Mouse (Mus musculus) macrophage (primary cell): ENCODE measurements at regions not wholly inside any gene's neighbourhood (a gene's known extent, or its start where the extent isn't known, plus 50 kb on each side); places are given as distances from the start of the nearest gene placed in this dataset.

Experiments
- H3K27ac ChIP-seq: fragments of 350-480 bp; formaldehyde crosslinking; 2 replicates; pipeline ENCODE4 v1.9.0; 2021
- H3K36me3 ChIP-seq: fragments of 350-480 bp; formaldehyde crosslinking; 2 replicates; pipeline ENCODE4 v1.9.0; 2021; ENCODE audit errors: inconsistent target
- H3K4me3 ChIP-seq: fragments of 350-480 bp; formaldehyde crosslinking; 2 replicates; pipeline ENCODE4 v1.9.0; 2021; ENCODE audit errors: inconsistent target
- H3K79me2 ChIP-seq: fragments of 350-480 bp; formaldehyde crosslinking; 2 replicates; pipeline ENCODE4 v1.9.0; 2021; ENCODE audit errors: inconsistent target
- WGBS: methylation state at CpG from one replicate; pipeline ENCODE4 v1.1.7; 2026; ENCODE audit warnings: inconsistent platforms; ENCODE audit not compliant: missing documents; 5-methylcytosine and 5-hydroxymethylcytosine counted together

- no peaks in the 10 kb centered on the region for H3K79me2 ChIP-seq
- no peaks in the 10 kb centered on the region for H3K36me3 ChIP-seq
- no peak overlapping the region for H3K27ac ChIP-seq
- no peak overlapping the region for H3K4me3 ChIP-seq
Observed at GRCm38 (mm10) chr12:32765861-32766260, 53.5 kb upstream of the Nampt start.

- no peak overlapping the region for H3K27ac ChIP-seq
Observed at GRCm38 (mm10) chr12:32766575-32766974, 52.8 kb upstream of the Nampt start.

GRCm38 (mm10) chr12:32767206-32768081 is 51.9 kb upstream of the Nampt start:
- Histone ChIP-seq H3K4me3 (no peak overlapping the region), H3K79me2 (no peaks in the 10 kb centered on the region), H3K27ac (no peak overlapping the region), H3K36me3 (no peaks in the 10 kb centered on the region)
- 92% methylated on average over 7 of the region's 7 CpGs for WGBS

More at GRCm38 (mm10) chr12:32766575-32766974, 52.8 kb upstream of the Nampt start:
- no peaks in the 10 kb centered on the region for H3K36me3 ChIP-seq
- WGBS: 61% methylated on average over 3 of the region's 3 CpGs
- H3K4me3 ChIP-seq: no peak overlapping the region
- H3K79me2 ChIP-seq: no peaks in the 10 kb centered on the region

DNA sequence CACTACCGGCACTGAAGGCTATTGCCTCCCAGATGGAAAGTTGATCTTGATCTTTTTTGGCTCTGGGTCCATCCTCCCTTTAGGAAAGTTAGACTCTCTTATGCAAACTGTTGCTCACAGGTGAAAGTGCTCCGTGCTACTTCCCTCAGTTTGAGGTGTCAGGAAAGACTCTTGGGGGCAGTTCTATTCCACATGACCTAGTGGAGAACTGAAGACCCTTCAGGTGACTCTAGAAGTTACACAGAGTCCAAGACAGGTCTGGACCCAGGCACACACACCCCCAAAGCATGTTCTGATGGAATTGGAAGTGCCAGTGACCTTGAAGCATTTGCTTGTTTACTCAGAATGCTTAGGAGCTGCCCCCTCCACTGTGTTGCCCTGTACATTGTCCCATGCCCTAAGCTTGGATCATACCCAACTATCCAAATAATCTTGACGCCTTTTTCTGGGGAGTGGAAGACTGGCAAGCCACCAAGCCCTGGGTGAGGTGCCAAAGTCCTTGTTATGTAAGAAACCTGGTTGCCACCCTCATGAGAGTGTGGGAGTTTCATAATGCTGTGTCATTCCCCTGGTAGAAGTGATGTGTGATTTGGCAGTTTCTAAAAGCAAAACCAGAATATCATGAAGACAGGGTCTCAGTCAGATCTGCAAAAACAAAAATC is 51.1 kb upstream of the Nampt start:
- H3K4me3 ChIP-seq: no peak overlapping the region
- no peaks in the 10 kb centered on the region for H3K36me3 ChIP-seq
- no peak overlapping the region for H3K27ac ChIP-seq
- no peaks in the 10 kb centered on the region for H3K79me2 ChIP-seq
- WGBS: 71% methylated on average over 3 of the region's 3 CpGs

DNA sequence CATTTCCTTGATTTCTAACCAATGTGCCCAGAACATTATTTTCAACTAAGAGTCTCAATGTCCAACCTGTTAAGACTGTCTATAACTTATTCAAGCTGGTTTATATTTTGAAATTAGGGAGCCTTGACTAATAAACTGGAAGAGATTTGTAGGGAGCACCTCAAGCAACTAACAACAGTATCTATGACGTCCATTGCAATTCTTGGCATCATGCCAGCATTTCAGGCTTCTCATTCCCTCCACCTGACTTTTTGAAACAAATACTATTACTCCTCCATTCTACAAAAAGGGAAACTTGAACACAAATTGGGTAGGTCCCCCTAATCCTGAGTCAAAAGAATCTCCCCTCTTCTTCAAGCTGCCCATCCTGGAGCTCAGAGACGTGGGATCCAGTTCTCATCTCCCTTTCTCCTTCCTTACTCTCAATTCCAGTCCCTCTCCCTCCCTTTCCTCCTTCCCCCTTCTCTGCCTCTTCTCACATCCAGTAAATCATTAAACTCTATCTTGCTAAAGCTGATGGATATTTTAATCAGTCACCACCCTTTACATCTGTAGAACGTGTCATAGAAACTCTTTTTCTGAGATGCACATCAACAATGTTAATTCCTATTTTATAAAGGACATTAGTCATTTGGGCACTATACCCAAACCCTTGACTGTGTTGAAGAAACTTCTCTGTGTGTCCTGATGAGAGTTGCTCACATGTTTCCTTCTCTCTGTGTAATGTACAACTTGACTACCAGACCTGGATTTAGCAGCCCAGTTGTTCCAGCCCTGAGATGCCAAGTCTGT is 50.4 kb upstream of the Nampt start:
- no peak overlapping the region for H3K27ac ChIP-seq
- no peak overlapping the region for H3K4me3 ChIP-seq
- H3K36me3 ChIP-seq: no peaks in the 10 kb centered on the region
- 72% methylated on average over 3 of the region's 3 CpGs for WGBS
- no peaks in the 10 kb centered on the region for H3K79me2 ChIP-seq
